Mouse (Mus musculus): ENCODE data around the gene Gm14597. TPM values are rescaled to one million over a fixed set of nuclear protein-coding genes. Genes with fewer than 3 reads are reported as not detected.
A peak's percentile ranks its signal among the peaks of the same experiment; 100 is the strongest.
"Not testable (repeated sequence)": the region's sequence is repeated elsewhere in the genome, so short reads cannot be mapped to it uniquely, and the experiment has no call there.

Gene Gm14597
- total and polyA plus RNA-seq, 3 experiments: not detected

DNA sequence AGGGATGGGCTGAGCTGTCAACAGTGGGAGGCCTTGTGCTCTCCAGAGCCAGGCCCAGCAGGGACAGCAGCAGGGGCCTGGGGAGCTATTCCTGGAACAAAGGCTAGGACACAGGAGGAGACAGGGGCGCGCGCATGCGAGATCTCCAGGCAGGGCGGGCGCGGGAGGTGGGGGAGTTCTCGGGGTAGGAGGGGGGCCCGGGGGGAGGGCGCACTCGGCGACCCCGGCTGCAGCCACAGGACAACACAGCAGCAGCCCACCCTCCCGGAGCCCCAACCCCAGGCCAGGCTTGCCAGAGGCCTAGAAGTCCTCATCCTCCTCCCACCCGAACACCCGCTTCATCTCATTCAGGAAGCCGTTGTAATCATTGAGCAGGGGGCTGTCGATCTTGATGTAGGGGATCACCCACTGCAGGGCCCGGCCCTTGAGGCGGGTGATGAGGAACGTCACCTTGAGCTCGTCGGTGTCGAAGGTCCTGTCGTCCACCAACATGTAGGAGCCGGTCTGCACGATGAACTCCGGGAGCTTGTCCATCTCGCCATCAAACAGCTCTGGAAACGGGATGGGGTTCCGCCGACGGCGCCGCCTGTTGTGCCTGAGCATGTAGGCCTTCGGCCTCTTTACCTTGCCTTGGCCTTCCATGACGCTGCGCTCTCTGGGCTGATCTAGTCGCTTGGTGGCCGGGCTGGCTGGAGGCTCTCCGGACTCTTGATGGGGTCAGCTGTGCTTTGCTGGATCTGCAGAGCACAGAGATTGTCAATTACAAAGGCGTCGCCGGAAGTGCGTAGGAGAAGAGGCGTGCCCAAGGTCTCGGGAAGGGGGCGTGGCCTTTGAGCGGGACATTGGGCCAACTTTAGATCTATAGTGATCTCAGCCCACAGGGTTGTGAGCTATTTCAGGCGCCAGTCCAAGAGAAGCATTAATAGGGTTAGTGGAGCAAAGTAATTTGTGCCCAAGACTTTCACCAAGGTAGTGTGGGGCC, 34.5 kb upstream of the Gm14597 start, which contains the start of gene Rtl8a:
Gene Rtl8a, minus strand, starts transcription at position 703 of the 982 bp plus-strand sequence.
- not testable (repeated sequence) for H3K9me3 ChIP-seq (replicated peaks; ENCODE audit: insufficient read depth, low read length); H3K9ac ChIP-seq (ENCODE audit: control insufficient read depth, low read depth, low read length, poor library complexity, severe bottlenecking); H3K79me2 ChIP-seq (ENCODE audit: control insufficient read depth, insufficient read depth, low read length, poor library complexity); H3K27me3 ChIP-seq (ENCODE audit: control insufficient read depth in 1 of 2, insufficient read depth in 2 of 2, low read length in 2 of 2); H3K36me3 ChIP-seq (ENCODE audit: control insufficient read depth in 1 of 2, insufficient read depth in 2 of 2, low read length in 2 of 2); H3K27ac ChIP-seq (ENCODE audit: control insufficient read depth, low read depth, low read length); DNase-seq (ENCODE audit: low read depth, low spot score); H3K4me3 ChIP-seq (ENCODE audit: control insufficient read depth in 1 of 2, insufficient read depth in 1 of 2, low read depth in 2 of 2, low read length in 2 of 2); H3K4me1 ChIP-seq (ENCODE audit: control insufficient read depth in 1 of 2, insufficient read depth in 2 of 2, low read length in 2 of 2)

DNA sequence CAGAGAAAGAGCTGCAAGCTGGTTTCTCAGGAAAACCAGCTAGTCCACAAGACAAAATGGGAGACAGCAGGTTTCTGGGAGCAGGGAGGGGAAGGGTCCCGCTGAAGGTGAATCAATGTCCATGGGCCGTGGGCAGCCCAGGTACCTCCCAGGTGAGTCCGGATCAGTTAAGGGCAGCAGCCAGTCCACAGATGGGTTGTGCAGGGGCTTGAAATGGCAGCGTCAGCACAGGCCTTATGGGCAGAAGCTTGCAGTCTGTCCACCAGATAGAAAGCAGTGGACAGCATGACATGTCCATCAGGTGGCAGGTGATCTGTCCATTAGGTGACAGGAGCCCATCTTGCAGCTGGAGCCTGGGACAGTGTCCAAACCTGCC, 33.8 kb upstream of the Gm14597 start:
- not testable (repeated sequence) for H3K9me3 ChIP-seq (replicated peaks; ENCODE audit: insufficient read depth, low read length); DNase-seq (ENCODE audit: low read depth, low spot score); H3K4me1 ChIP-seq (ENCODE audit: control insufficient read depth in 1 of 2, insufficient read depth in 2 of 2, low read length in 2 of 2); H3K27me3 ChIP-seq (ENCODE audit: control insufficient read depth in 1 of 2, insufficient read depth in 2 of 2, low read length in 2 of 2); H3K36me3 ChIP-seq (ENCODE audit: control insufficient read depth in 1 of 2, insufficient read depth in 2 of 2, low read length in 2 of 2); H3K79me2 ChIP-seq (ENCODE audit: control insufficient read depth, insufficient read depth, low read length, poor library complexity); H3K9ac ChIP-seq (ENCODE audit: control insufficient read depth, low read depth, low read length, poor library complexity, severe bottlenecking); H3K27ac ChIP-seq (ENCODE audit: control insufficient read depth, low read depth, low read length); H3K4me3 ChIP-seq (ENCODE audit: control insufficient read depth in 1 of 2, insufficient read depth in 1 of 2, low read depth in 2 of 2, low read length in 2 of 2)

DNA sequence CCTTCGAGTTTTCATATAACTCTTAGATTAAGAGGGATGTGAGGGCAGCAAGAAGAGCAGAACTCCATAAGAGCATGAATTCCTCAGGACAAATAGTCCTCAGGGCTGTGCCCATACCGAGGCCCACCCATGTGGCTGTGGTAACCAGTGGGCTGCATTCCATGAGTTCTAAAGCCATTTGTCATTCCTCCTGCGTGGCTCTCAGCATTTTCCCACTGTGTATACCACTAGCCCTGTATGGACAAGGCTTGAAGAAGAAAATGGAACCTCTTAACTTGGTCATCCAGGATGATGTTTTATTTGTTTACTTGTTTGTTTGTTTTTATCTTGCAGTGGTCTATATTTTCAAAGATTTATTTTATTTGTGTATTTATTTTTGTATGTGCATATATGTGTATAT, 29.3 kb upstream of the Gm14597 start:
- H3K4me1 ChIP-seq (ENCODE audit: control insufficient read depth in 1 of 2, insufficient read depth in 2 of 2, low read length in 2 of 2); H3K4me3 ChIP-seq (ENCODE audit: control insufficient read depth in 1 of 2, insufficient read depth in 1 of 2, low read depth in 2 of 2, low read length in 2 of 2); H3K79me2 ChIP-seq (ENCODE audit: control insufficient read depth, insufficient read depth, low read length, poor library complexity); H3K27me3 ChIP-seq (ENCODE audit: control insufficient read depth in 1 of 2, insufficient read depth in 2 of 2, low read length in 2 of 2); H3K9ac ChIP-seq (ENCODE audit: control insufficient read depth, low read depth, low read length, poor library complexity, severe bottlenecking); H3K27ac ChIP-seq (ENCODE audit: control insufficient read depth, low read depth, low read length); DNase-seq (ENCODE audit: low read depth, low spot score); H3K9me3 ChIP-seq (replicated peaks; ENCODE audit: insufficient read depth, low read length); H3K36me3 ChIP-seq (ENCODE audit: control insufficient read depth in 1 of 2, insufficient read depth in 2 of 2, low read length in 2 of 2): not testable (repeated sequence)

DNA sequence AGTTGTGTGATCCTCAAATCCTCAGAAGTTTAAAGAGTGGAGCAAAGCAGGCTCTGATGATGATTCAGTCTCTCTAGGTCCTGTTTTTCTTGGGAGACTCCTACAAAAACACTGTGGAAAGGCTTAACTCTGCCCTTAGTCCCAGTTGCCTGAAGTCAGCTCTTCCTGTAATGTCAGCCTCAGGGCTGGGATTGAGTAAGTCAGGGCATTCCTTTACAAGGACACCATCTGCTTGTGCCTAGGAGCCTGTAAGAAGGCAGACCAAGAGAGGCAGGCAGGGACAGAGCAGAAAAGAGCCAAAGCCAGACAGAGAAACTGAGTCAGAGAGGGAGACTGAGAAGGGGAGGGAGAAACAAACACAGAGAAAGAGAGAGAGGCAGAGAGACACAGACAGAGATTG, 2.6 kb upstream of the Gm14597 start:
- not testable (repeated sequence) for H3K36me3 ChIP-seq (ENCODE audit: control insufficient read depth in 1 of 2, insufficient read depth in 2 of 2, low read length in 2 of 2); H3K27me3 ChIP-seq (ENCODE audit: control insufficient read depth in 1 of 2, insufficient read depth in 2 of 2, low read length in 2 of 2); H3K4me1 ChIP-seq (ENCODE audit: control insufficient read depth in 1 of 2, insufficient read depth in 2 of 2, low read length in 2 of 2); H3K79me2 ChIP-seq (ENCODE audit: control insufficient read depth, insufficient read depth, low read length, poor library complexity); H3K9me3 ChIP-seq (replicated peaks; ENCODE audit: insufficient read depth, low read length); H3K4me3 ChIP-seq (ENCODE audit: control insufficient read depth in 1 of 2, insufficient read depth in 1 of 2, low read depth in 2 of 2, low read length in 2 of 2); H3K9ac ChIP-seq (ENCODE audit: control insufficient read depth, low read depth, low read length, poor library complexity, severe bottlenecking); DNase-seq (ENCODE audit: low read depth, low spot score); H3K27ac ChIP-seq (ENCODE audit: control insufficient read depth, low read depth, low read length)

DNA sequence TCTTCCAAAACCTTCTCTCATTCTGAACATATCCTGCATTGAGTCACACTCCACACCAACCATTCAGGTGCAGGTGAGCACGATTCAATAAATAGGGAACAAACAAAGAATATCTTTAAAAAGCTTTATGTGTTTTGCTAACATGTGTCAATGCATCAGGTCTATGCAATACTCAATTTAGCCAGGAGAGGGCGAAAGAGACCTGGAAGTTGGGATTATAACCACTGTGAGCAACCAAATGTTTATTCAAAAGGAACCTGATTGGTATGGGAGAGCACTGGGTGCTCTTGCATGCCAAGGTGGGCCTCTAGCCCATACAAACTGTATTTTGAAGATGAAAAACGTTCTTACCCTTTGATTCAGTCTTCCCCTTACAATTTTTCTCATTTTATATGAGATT, 1.8 kb upstream of the Gm14597 start:
- Histone ChIP-seq H3K9ac (ENCODE audit: control insufficient read depth, low read depth, low read length, poor library complexity, severe bottlenecking) (no peak overlapping the region), H3K4me1 (ENCODE audit: control insufficient read depth in 1 of 2, insufficient read depth in 2 of 2, low read length in 2 of 2) (no peaks in the 10 kb centered on the region), H3K9me3 (replicated peaks; ENCODE audit: insufficient read depth, low read length) (no peaks in the 10 kb centered on the region), H3K79me2 (ENCODE audit: control insufficient read depth, insufficient read depth, low read length, poor library complexity) (no peaks in the 10 kb centered on the region), H3K4me3 (ENCODE audit: control insufficient read depth in 1 of 2, insufficient read depth in 1 of 2, low read depth in 2 of 2, low read length in 2 of 2) (no peak overlapping the region), H3K27me3 (ENCODE audit: control insufficient read depth in 1 of 2, insufficient read depth in 2 of 2, low read length in 2 of 2) (no peaks in the 10 kb centered on the region), H3K36me3 (ENCODE audit: control insufficient read depth in 1 of 2, insufficient read depth in 2 of 2, low read length in 2 of 2) (no peaks in the 10 kb centered on the region), H3K27ac (ENCODE audit: control insufficient read depth, low read depth, low read length) (no peak overlapping the region)
- DNase-seq (ENCODE audit: low read depth, low spot score): peak; percentile 49
- no peak for TF ChIP-seq SIN3A (IDR thresholded peaks at IDR 0.05; ENCODE audit: low read length)
- TF ChIP-seq POLR2A (IDR thresholded peaks at IDR 0.05; ENCODE audit: control insufficient read depth in 1 of 2, insufficient read depth in 1 of 2, low read depth in 1 of 2, low read length in 2 of 2, poor library complexity in 1 of 2): no peak
- no peak for TF ChIP-seq ZMIZ1 (IDR thresholded peaks at IDR 0.05; ENCODE audit: low read depth, low read length)
- no peak for TF ChIP-seq ZNF384 (IDR thresholded peaks at IDR 0.05; ENCODE audit: low read depth, low read length)
- TF ChIP-seq CHD1 (IDR thresholded peaks at IDR 0.05; ENCODE audit: low read depth, low read length): no peak
- no peak for TF ChIP-seq KAT2A (conservative IDR thresholded peaks at IDR 0.05; ENCODE audit: low read depth, low read length)
- TF ChIP-seq POLR2AphosphoS2 (IDR thresholded peaks at IDR 0.05; ENCODE audit: low read length): no peak
- no peak for TF ChIP-seq UBTF (IDR thresholded peaks at IDR 0.05; ENCODE audit: borderline replicate concordance, insufficient read depth, low read depth, low read length)
- TF ChIP-seq BHLHE40 (IDR thresholded peaks at IDR 0.05; ENCODE audit: borderline replicate concordance, low read depth, low read length): no peak
- no peak for TF ChIP-seq NRF1 (IDR thresholded peaks at IDR 0.05; ENCODE audit: insufficient read depth, low read depth, low read length, poor library complexity, severe bottlenecking)
- no peak for TF ChIP-seq CHD2 (IDR thresholded peaks at IDR 0.05; ENCODE audit: low read length)
- TF ChIP-seq TBP (IDR thresholded peaks at IDR 0.05; ENCODE audit: low read depth, low read length): no peak
- TF ChIP-seq RAD21 (IDR thresholded peaks at IDR 0.05; ENCODE audit: low read depth, low read length): peak; percentile 65
- no peak for TF ChIP-seq TAL1 (IDR thresholded peaks at IDR 0.05; ENCODE audit: low read length)
